Mouse (Mus musculus): ENCODE measurements around the gene Dcxr. TPM values are rescaled to one million over a fixed set of nuclear protein-coding genes. Genes with fewer than 3 reads are reported as not detected.

Dcxr gene
- polyA plus RNA-seq, 1 experiment from 2014 or later, result 13.7 TPM

DNA sequence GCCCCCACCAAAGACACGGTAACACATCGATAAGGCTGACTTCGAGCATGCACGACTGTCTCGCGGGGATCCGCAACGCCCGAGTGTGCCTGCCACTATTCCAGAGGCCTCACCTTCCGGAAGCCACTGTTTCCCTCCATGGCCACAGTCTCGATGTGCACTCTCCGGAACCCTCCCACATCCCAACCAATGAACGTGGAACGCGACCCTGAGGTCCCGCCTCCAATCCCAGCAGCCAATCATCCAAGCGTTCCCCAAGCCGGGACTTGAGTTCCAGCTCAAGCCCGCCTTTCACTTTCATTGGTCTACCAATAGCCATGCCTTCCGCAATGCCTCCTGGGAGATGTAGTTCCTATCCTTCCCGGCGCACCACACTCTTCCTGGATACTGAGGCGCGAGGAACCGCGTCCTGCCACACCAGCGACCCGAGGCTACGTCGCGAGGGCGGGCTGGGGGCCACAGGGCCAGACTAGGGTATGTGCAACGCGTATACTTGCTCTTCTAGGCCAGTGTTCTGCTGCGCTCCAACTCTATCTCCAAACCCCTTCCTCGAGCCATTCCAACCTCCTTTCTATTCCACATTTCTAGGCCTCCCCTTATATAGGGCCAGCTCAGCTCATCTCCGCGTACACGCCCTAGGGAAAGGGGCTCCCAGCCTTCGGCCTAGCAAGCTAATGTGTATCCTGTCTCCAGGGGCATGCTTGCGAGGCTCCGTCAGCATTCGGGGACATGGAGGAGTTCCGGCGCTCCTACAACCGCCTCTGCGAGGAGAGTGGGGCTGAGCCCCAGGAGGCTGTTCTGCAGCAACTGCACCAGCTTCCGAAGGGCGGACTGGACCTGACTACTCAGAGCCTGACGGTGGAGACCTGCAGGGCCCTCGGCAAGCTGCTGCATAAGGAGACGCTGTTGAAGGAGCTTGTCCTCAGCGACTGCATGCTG, 13.2 kb downstream of the Dcxr start, which contains the start of the genes Cenpx and Lrrc45:
TSS of gene Cenpx (minus strand) at position 159 of the 939 bp plus-strand sequence.
TSS of gene Lrrc45 (plus strand) at position 346 of the 939 bp plus-strand sequence.
- H3K27me3 ChIP-seq (replicated peaks; ENCODE audit: control insufficient read depth, insufficient read depth, low read length), result no peaks in the 10 kb centered on the region
- WGBS, result 4% methylated on average over 53 of the region's 53 CpGs
- peaks cover 51% of the 10 kb centered on the region for H3K36me3 ChIP-seq (ENCODE audit: control insufficient read depth, insufficient read depth, low read length)
- H3K9me3 ChIP-seq (replicated peaks; ENCODE audit: control insufficient read depth, low read length), result no peaks in the 10 kb centered on the region
- peak within 1 kb of the TSS; percentile 75 for H3K9ac ChIP-seq (ENCODE audit: low read length)
- peak within 1 kb of the TSS; percentile 50 for H3K4me3 ChIP-seq (ENCODE audit: low read depth, low read length)
- peak; percentile 100 for DNase-seq (ENCODE audit: low spot score)
- peak; percentile 98 for ATAC-seq
- H3K4me2 ChIP-seq (ENCODE audit: low read length), result peak within 1 kb of the TSS; percentile 94
- peak within 1 kb of the TSS; percentile 63 for H3K27ac ChIP-seq (ENCODE audit: low read depth, low read length)
- peaks cover 9% of the 10 kb centered on the region for H3K4me1 ChIP-seq (ENCODE audit: control insufficient read depth, insufficient read depth, low read length)

DNA sequence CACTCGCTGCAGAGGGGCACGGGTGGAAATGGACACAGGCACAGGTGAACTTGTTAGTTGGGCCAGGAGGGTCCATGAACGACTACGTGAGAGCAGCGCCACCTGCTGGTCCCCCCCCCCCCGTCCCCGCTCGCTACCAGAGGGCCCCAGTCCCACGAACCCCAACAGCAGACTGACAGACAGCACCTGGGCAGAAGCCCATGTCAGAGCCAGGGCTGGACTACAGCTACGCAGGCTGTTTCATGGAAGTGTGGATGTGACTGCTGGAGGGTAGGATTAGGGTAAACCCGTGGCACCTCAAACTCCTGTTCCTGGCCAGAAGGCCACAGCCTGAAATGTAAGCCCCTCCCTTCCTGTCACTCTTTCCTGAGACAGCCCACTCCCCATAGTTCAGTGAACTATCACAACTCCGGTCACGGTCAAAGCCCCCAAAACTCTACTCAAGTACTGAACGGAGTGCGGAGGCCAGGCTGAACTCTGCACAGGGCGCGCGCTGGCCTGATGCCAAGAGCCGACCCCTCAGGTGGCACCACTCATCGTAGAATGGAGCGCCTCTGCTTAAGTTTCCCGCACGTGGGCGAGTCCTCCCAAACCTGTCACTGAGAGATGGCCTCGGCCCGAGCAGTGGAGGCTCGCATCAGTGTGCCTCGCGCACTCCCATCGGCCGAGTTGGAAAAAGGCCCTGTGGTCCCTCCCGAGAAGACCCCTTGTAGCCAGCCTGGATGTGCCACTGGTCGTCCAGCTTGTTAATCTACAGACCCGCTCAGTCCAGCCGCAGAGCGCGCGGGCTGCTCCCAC, 14.1 kb downstream of the Dcxr start:
- Histone ChIP-seq H3K36me3 (ENCODE audit: control insufficient read depth, insufficient read depth, low read length) (peaks cover 43% of the 10 kb centered on the region), H3K27ac (ENCODE audit: low read depth, low read length) (peak overlapping the region; percentile 63), H3K27me3 (replicated peaks; ENCODE audit: control insufficient read depth, insufficient read depth, low read length) (no peaks in the 10 kb centered on the region), H3K9ac (ENCODE audit: low read length) (peak overlapping the region; percentile 70), H3K4me1 (ENCODE audit: control insufficient read depth, insufficient read depth, low read length) (peaks cover 9% of the 10 kb centered on the region), H3K4me3 (ENCODE audit: low read depth, low read length) (peak overlapping the region; percentile 50), H3K9me3 (replicated peaks; ENCODE audit: control insufficient read depth, low read length) (no peaks in the 10 kb centered on the region), H3K4me2 (ENCODE audit: low read length) (peak overlapping the region; percentile 94)
- ATAC-seq (peak; percentile 1), DNase-seq (ENCODE audit: low spot score) (peak; percentile 55)
- under 1% methylated on average over 38 of the region's 38 CpGs for WGBS

DNA sequence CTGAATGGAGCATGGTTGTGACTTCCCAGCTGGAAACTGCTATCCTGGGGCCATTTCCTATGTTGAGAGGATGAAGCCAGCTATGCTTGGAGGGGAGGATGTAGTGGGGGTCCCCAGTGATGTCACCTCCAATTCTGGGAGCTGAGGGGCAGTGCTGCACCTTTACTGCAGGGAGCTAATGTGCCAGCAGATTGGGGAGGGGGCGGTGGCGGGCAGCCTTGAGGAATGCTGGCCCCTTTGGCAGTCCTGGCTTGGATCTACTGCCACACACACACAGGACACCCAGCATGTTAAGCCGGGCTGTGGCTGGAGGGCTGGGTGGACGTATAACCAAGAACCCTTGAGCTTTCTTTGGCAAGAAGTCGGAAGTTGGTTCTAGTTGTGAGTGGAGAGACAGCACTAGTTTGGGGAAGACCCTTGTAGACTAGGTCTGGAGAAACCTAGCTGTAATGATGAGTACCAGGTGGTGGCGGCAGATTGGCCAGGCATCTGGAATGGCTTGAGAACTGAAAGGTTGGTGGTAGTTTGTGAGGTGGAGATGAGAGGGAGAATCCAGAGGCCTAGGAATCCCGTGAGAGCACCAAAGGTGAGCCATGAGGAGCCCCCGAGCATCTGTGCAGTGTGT, 15.0 kb downstream of the Dcxr start:
- DNase-seq (ENCODE audit: low spot score) (no peak), ATAC-seq (no peak)
- H3K4me3 ChIP-seq (ENCODE audit: low read depth, low read length), result no peak overlapping the region
- H3K4me1 ChIP-seq (ENCODE audit: control insufficient read depth, insufficient read depth, low read length), result peaks cover 9% of the 10 kb centered on the region
- H3K9ac ChIP-seq (ENCODE audit: low read length), result no peak overlapping the region
- H3K36me3 ChIP-seq (ENCODE audit: control insufficient read depth, insufficient read depth, low read length), result peaks cover 34% of the 10 kb centered on the region
- H3K9me3 ChIP-seq (replicated peaks; ENCODE audit: control insufficient read depth, low read length), result no peaks in the 10 kb centered on the region
- H3K27me3 ChIP-seq (replicated peaks; ENCODE audit: control insufficient read depth, insufficient read depth, low read length), result no peaks in the 10 kb centered on the region
- H3K4me2 ChIP-seq (ENCODE audit: low read length), result peak overlapping the region; percentile 94
- 63% methylated on average over 8 of the region's 8 CpGs for WGBS
- H3K27ac ChIP-seq (ENCODE audit: low read depth, low read length), result no peak overlapping the region

DNA sequence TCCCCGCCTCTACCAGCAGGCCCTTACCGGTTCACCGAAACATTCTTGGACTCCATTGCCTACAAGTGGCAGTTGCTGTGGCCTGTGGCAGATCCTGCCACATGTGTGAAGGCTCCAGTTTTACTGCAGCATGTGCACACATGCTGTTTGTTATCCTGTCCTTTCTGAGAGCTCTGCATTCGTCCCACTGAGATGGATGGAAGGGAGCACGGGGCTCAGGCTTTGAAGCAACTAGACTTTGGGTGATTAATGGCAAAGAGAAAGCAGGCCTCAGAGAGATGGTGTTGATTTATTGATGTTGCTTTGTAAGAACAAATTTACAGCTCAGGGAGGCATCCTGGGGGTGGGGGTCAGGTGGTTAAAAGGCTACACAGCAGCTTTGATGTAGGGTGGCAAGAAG, 16.4 kb downstream of the Dcxr start:
- DNase-seq (ENCODE audit: low spot score) (no peak), ATAC-seq (no peak)
- Histone ChIP-seq H3K4me1 (ENCODE audit: control insufficient read depth, insufficient read depth, low read length) (peaks cover 11% of the 10 kb centered on the region), H3K36me3 (ENCODE audit: control insufficient read depth, insufficient read depth, low read length) (peaks cover 26% of the 10 kb centered on the region), H3K27me3 (replicated peaks; ENCODE audit: control insufficient read depth, insufficient read depth, low read length) (no peaks in the 10 kb centered on the region), H3K9me3 (replicated peaks; ENCODE audit: control insufficient read depth, low read length) (no peaks in the 10 kb centered on the region), H3K27ac (ENCODE audit: low read depth, low read length) (no peak overlapping the region), H3K4me2 (ENCODE audit: low read length) (no peak overlapping the region), H3K9ac (ENCODE audit: low read length) (no peak overlapping the region), H3K4me3 (ENCODE audit: low read depth, low read length) (no peak overlapping the region)
- WGBS, result 82% methylated on average over 5 of the region's 5 CpGs

DNA sequence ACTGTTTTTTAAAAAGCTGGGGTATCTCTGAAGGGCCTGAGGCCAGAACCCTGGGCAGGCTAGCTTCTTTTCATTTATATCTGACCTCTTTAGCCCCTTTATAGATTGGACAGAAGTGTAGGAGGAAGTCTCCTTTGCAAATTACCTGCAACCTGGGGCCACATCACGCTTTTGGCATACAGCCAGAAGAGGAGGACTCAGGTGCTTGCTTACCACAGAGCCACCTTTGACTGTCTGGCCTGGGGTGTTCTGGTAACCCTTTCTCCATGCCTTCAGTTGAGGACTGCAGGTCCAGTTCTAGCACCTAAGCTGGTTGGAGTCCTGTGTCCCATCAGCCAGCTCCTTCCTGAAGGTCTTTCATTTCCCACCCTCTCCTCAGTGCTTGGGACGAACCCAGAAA, 17.5 kb downstream of the Dcxr start:
- no peak overlapping the region for H3K9ac ChIP-seq (ENCODE audit: low read length)
- H3K4me2 ChIP-seq (ENCODE audit: low read length), result no peak overlapping the region
- no peak for DNase-seq (ENCODE audit: low spot score)
- H3K9me3 ChIP-seq (replicated peaks; ENCODE audit: control insufficient read depth, low read length), result no peaks in the 10 kb centered on the region
- H3K27me3 ChIP-seq (replicated peaks; ENCODE audit: control insufficient read depth, insufficient read depth, low read length), result no peaks in the 10 kb centered on the region
- peaks cover 17% of the 10 kb centered on the region for H3K4me1 ChIP-seq (ENCODE audit: control insufficient read depth, insufficient read depth, low read length)
- no peak overlapping the region for H3K4me3 ChIP-seq (ENCODE audit: low read depth, low read length)
- ATAC-seq, result no peak
- 75% methylated on average over 2 of the region's 2 CpGs for WGBS
- H3K27ac ChIP-seq (ENCODE audit: low read depth, low read length), result no peak overlapping the region
- H3K36me3 ChIP-seq (ENCODE audit: control insufficient read depth, insufficient read depth, low read length), result peaks cover 20% of the 10 kb centered on the region

DNA sequence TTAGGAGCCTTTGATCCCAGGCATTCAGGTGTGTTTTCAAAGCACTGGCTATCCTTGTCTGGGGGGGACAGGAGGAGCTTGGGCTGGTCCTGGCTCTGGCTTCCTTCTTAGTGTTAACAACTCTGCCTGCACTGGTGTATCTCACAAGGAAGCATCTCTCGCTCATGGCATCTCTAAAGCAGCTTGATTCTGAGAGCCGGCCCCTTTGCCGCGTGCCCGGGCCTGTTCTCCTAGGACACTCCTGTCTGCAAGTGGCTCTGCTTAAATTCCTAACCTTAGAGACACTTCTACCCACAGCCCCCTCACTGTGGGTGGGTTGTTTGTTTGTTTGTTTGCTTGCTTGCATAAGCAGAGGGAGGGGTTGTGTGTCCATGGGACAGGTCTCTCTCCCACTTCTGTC, 19.1 kb downstream of the Dcxr start:
- Histone ChIP-seq H3K27ac (ENCODE audit: low read depth, low read length) (no peak overlapping the region), H3K4me2 (ENCODE audit: low read length) (no peak overlapping the region), H3K9ac (ENCODE audit: low read length) (no peak overlapping the region), H3K4me1 (ENCODE audit: control insufficient read depth, insufficient read depth, low read length) (peaks cover 11% of the 10 kb centered on the region; the same call in 1 of the 2 replicates), H3K36me3 (ENCODE audit: control insufficient read depth, insufficient read depth, low read length) (peaks cover 30% of the 10 kb centered on the region), H3K27me3 (replicated peaks; ENCODE audit: control insufficient read depth, insufficient read depth, low read length) (no peaks in the 10 kb centered on the region), H3K9me3 (replicated peaks; ENCODE audit: control insufficient read depth, low read length) (no peaks in the 10 kb centered on the region), H3K4me3 (ENCODE audit: low read depth, low read length) (no peak overlapping the region)
- ATAC-seq, result no peak
- no peak for DNase-seq (ENCODE audit: low spot score)
- 39% methylated on average over 5 of the region's 5 CpGs for WGBS

DNA sequence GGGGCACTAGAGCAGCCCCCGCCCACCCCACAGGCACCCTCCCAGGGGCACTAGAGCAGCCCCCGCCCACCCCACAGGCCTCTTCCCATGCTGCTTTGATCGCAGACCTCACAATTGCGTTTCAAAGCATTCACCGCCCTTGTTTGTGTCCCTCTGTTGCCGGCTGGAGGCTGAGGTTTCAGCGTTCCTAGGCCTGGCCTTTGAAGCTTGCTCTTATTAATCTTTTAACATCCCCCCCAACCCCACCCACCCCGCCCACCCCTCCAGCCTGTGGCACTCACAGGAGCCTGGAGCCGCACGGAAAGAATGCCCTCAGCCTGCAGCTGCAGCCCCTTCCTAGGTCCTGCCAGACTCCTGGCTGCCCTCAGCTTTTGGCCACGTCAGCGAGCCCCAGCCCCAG, 19.9 kb downstream of the Dcxr start:
- Histone ChIP-seq H3K9ac (ENCODE audit: low read length) (no peak overlapping the region), H3K4me3 (ENCODE audit: low read depth, low read length) (no peak overlapping the region), H3K9me3 (replicated peaks; ENCODE audit: control insufficient read depth, low read length) (no peaks in the 10 kb centered on the region), H3K36me3 (ENCODE audit: control insufficient read depth, insufficient read depth, low read length) (peaks cover 34% of the 10 kb centered on the region), H3K4me1 (ENCODE audit: control insufficient read depth, insufficient read depth, low read length) (peaks cover 8% of the 10 kb centered on the region; the same call in 1 of the 2 replicates), H3K4me2 (ENCODE audit: low read length) (no peak overlapping the region), H3K27me3 (replicated peaks; ENCODE audit: control insufficient read depth, insufficient read depth, low read length) (no peaks in the 10 kb centered on the region), H3K27ac (ENCODE audit: low read depth, low read length) (no peak overlapping the region)
- ATAC-seq, result peak; percentile 36; the same call in 1 of the 2 replicates
- WGBS, result 2% methylated on average over 11 of the region's 12 CpGs
- peak; percentile 6 for DNase-seq (ENCODE audit: low spot score)

DNA sequence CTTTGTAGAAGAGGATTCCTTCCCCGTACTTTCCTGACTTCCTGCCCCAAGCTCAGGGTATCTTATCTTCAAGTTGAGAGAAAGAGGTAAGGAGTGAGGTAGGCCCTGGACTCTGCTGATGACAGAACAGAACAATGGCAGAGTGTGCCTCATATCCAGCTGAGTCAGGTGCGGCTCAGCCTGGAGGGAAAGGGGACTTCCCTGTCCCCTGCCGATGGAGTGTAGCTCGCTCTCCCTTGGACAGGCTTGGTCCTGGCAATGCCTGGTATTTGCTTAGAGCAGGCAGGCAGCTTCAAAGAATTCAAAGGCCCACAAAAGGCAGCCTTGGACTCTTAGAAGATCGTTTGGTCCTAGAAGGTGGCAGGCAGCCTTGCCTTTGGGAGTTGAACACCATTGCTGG, 21.0 kb downstream of the Dcxr start:
- Histone ChIP-seq H3K9me3 (replicated peaks; ENCODE audit: control insufficient read depth, low read length) (no peaks in the 10 kb centered on the region), H3K27ac (ENCODE audit: low read depth, low read length) (no peak overlapping the region), H3K4me3 (ENCODE audit: low read depth, low read length) (no peak overlapping the region), H3K4me2 (ENCODE audit: low read length) (no peak overlapping the region), H3K4me1 (ENCODE audit: control insufficient read depth, insufficient read depth, low read length) (peaks cover 8% of the 10 kb centered on the region; the same call in 1 of the 2 replicates), H3K27me3 (replicated peaks; ENCODE audit: control insufficient read depth, insufficient read depth, low read length) (no peaks in the 10 kb centered on the region), H3K36me3 (ENCODE audit: control insufficient read depth, insufficient read depth, low read length) (peaks cover 37% of the 10 kb centered on the region), H3K9ac (ENCODE audit: low read length) (no peak overlapping the region)
- DNase-seq (ENCODE audit: low spot score) (no peak), ATAC-seq (no peak)
- WGBS, result 57% methylated on average over 5 of the region's 5 CpGs

Measured in forebrain, embryonic 14.5 days (tissue).